Mouse (Mus musculus): ENCODE measurements around the gene Lrrc28.
A peak's percentile ranks its signal among the peaks of the same experiment; 100 is the strongest.
"Not testable (repeated sequence)": the region's sequence is repeated elsewhere in the genome, so short reads cannot be mapped to it uniquely, and the experiment has no call there.

Lrrc28 gene

DNA sequence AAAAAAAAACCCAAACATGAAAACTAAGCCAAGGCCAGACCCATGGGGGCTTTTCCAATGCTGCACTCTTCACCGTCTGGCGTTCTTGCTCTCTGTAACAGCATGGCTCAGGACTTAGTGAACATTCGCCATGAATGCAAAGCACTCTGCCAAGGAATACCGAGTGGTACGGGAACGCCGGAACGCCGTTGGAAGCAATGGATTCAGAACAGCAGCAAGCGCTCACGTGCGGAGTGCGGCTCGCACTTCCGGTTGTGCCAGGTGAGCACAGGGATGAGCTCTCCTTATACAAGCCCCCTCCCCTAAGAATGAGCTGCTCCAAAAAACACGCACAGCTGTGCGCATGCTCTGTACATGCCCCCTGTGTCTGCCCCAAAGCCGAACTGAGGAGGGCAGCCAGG is 116.2 kb downstream of the Lrrc28 start:
- no peak for DNase-seq (ENCODE audit: low spot score)

DNA sequence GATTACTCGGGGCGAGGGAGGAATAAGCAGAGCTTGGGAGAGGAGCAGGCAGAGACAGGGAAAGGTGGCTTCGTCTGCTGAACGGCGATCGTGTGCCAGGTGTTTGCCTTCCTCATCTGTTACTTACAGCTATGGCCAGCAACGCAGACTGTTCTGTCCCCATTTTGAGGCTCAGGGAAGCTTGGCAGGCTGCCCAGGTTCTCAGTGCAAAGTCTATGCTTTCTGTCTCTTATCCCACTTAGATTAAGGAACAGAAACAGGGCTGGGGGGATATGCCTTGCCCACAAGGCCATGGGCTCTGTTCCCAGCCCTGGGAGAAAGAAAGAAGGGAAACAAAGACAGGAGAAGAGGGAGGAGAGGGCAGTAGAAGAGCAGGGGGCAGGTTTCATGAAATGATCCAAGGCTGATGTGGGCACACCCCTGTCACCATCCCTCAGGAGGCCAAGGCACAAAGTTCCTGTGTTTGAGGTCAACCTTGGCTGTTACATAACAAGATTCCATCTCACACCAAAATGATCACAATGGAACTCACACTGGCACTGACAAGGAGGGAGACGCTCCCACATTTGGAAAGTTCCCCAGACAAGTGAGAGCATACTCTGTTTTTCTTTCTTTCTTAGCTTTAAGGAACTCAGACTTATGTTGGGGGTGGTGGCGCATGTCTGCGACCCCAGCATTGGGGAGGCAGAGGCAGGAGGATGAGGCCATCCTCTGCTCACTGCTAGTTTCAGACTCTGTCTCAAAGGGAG is 116.8 kb downstream of the Lrrc28 start:
- DNase-seq (ENCODE audit: low spot score) = peak; percentile 61

DNA sequence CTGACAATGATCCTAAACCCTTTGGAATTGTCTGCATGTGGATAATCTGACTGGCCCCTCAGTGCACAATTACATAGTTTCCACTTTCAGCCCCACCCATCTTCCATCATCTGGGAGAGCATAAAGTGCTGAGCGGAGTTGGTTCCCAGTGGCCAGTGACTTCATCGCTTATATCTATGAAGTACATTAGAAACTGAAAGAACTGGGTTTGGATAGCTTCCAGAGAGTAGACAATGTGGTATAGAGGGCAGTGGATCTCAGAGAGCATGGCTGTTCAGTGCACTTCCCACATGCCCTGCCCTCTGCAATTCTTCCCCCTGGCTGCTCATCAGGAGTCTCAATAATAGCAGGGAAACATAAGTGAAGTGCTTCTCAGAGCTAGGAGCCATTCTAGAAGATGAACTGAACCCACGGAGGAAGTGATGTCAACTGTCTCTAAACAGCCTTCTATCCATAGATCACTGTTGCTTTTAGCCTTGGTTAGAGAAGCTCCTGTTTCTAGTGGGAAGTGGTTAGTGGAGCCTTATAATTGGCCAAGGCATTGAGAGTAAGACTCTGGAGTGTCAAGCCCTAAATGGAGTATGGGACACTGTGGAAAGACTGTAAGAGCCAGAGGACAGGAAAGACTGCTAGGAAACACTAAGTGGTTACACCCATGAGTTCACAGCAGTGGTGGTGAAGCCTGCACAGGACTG is 119.0 kb downstream of the Lrrc28 start:
- no peak for DNase-seq (ENCODE audit: low spot score)

DNA sequence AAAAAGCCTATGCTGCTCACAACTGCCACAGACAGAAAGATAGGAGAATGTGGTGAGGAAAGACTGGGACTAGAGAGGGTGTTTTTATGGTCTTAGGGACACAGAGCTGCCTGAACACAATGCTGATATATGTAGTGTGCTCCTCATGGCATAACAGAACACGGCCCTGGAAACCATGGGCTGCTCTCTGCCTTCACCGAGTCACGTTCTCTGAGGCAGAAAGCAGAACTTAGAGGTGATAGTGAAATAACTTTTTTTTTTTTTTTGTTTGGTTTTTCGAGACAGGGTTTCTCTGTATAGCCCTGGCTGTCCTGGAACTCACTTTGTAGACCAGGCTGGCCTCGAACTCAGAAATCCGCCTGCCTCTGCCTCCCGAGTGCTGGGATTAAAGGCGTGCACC is 121.0 kb downstream of the Lrrc28 start:
- DNase-seq (ENCODE audit: low spot score) = not testable (repeated sequence)

DNA sequence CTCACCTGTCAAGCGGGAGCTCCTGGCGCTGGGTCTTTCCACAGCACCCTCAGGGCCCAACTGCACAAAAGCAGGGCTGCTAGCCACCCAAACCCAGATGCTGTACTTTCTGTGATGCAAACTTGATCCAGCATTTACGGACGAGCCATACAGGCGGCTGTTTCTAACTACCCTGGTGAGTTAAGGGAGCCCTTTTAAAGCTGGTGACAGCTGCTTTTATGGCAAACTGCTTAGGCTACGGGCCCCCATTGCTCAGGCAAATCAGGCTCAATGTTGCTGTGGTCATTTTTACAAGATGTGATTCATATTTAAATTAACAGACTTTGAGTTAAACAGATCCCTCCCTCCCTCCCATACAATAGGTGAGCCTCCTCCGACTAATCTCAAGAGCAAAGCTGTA is 121.7 kb downstream of the Lrrc28 start:
- no peak for DNase-seq (ENCODE audit: low spot score)

DNA sequence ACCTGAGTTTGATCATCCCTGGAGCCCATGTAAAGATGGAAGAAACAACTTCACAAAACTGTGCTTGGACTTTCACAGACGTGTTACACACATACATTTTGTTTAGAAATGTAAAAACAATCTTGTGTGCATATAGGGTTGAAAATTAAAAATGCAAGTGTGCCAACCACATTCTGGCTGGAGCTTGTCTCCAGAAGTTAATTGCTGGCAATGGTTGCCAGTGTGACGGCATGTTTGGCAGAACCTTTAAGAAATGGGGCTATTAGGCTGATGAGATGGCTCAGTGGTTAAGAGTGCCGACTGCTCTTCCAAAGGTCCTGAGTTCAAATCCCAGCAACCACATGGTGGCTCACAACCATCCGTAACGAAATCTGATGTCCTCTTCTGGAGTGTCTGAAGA is 123.3 kb downstream of the Lrrc28 start:
- not testable (repeated sequence) for DNase-seq (ENCODE audit: low spot score)

DNA sequence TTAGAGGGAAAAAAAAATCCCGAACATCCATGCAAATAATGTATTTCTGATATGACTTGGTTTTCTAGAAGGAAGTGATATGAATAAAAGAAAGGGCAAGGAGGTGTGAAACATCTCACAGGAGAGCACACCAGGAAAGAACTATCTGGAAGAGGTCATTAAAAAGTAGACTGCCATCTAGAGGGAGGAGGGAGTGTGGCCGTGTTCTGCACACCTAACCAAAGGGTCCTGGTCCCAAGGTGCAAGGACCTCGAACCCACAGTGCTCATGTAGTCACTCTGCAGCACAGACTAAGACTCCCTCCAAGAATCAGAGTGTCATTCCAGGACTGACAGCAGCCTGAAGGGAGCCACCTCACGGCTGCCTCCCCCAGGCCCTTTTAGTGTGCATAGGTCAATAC is 124.1 kb downstream of the Lrrc28 start:
- DNase-seq (ENCODE audit: low spot score) = no peak

DNA sequence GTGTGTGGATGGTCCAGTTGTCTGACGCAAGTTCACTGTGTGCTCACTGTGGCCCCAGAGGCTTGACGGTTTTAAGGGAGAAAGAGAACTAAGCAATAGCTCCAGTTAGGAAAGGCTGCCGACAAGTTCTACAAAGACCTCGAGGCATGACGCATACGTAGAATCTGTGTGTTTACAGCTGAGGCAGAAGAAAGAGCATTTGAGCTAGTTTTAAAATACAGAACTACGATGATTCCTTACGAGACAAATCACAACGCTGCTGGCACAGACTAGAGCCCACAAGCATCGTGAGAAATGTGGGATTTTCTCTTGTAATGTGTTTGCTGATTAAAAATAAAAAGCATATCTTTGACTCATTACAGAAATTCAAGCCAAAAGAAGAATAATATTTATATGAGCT is 125.1 kb downstream of the Lrrc28 start:
- DNase-seq (ENCODE audit: low spot score) = no peak

DNA sequence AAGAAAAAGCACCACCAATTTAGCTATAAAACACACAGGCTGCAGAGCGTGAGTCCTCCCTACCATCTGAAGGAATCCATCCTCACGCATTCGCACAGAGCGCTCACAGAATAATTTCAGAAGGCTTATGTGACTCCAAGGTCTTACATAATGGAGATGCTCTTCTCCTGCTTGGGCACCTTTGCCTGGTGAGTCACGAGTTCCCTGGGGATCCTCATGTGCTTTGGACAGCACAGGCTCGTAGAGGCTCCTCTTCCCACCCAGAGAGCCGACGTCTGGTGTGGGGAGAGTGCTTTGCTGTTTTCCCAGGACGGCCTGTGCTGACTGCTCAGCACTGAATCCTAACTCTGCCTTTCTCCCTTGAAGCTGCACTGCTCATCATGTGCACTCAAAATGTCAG is 129.4 kb downstream of the Lrrc28 start:
- DNase-seq (ENCODE audit: low spot score) = no peak

DNA sequence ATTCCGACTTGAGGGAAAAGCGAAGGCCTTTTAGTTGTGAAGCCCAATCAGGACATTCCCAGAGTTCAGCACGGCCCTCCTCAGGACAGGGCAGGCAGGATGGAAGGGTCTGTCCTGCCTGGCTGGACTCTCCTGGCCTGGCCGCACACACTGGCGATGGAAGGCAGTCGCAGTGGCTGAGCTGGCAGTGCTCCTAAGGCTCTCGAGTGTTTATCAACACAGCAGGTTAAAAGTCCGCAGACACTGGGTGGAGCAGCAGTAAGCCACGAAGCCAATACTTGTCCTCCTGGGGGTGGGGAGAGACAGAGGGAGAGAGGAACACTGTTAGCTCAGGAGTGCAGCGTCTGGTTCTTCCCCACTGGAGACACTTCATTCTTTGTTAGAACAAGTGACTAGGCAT is 130.2 kb downstream of the Lrrc28 start:
- peak; percentile 45 for DNase-seq (ENCODE audit: low spot score)

DNA sequence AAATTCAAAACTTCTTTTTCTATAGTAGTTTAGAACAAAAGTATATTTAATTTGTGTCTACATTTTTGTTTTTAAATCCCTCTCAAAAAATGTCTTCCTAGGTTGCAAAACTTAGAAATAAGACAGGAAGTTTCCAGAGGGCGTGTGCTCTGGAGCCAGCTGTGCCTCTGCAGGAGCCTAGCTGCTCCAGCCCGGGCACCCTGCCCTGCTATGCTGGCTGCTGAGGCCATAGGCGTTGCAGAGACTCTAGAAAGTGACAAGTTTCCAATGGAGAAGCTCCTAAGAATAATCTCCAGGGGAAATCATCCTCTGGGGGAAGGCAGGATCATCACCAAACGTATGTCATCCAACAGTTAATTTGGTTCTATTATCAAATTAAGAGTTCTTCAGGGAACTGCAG is 130.7 kb downstream of the Lrrc28 start:
- peak; percentile 42 for DNase-seq (ENCODE audit: low spot score)

DNA sequence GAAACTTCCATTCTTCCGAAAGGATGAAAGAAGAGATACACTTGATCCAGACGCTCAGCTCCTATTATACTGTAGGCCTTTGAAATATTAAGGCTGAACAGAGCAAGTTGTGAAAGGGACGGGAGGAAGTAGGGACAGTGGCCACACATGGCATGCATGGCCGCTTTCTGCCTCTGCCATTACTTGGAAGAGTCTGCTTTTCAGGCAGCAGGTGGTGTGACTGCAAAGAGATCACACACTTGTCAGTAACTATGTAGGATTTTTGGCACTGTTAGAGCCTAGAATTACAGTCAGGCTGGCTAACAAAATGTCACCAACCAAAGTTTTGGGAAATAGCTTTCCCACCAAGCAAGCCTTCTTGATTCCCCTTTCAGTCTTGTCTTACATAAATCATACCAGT is 131.4 kb downstream of the Lrrc28 start:
- DNase-seq (ENCODE audit: low spot score) = no peak

DNA sequence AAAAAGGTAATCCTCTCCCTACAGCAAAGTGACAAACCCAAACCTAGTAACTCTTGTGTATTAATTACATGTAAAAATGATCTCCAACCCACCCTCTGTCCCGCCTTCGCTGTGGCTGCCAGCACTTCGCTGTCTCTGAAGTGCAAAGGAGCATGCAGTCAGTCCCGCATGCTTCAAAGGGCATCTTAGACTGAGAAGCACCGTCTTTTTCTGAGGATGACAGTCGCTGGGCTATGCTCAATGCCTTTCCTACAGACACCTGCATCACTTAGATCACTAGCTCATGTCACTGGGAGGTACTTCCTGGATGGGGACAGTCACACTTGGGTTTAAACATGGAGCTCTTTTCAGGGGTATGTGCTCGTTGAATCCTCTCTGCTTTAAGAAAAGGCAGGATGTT is 133.5 kb downstream of the Lrrc28 start:
- no peak for DNase-seq (ENCODE audit: low spot score)

DNA sequence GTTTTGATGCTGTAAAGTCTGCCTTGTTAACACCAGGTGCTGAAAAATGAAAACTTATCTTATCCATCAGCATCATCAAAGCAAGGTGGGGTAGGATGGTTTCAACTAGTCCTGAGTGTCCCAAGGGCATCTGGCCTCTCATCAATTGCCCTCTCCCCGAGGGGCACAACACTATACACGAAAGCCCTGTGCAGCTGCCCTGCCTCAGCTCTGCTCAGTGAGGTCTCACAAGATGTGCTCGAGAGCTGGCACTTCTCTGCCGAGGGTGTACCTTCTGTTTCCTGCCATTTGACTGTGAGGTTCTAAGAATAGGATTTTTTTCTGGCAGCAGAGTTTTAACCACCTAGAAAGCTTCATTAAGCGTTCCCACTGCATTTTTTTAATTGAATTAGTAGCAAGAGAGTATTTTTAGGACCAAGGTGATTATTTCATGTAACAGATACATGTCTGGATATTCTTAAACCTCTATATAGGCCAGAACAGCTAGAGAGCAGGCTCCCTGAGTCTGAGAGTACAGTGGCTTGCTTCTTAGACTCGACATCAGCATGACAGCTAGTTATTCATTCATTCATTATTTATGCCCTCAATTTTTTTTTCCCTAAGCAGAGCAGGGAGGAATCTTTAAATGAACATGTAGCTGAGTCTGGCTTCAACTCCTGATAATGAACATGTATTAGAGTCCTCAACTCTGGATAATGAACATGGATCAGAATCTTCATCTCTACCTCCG is 141.6 kb downstream of the Lrrc28 start:
- no peak for DNase-seq (ENCODE audit: low spot score)

DNA sequence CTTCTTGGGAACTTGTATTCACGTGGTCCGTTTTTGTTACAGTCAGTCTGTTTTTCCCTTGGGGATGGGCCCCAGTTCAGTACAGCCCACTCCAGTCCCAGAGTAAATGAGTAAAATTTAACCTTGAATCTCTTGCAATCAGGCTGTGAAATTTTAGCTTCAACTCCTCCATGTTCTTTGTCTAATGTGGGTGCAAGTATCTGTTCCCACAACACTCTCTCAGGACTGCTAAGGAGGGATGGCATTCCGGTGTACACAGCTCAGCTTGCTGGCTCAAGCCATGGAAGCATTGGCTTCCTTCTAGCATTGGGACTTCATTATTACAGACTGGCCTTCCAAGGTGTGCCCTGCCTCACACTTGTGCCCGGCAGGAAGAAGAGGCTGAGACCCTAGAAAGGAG is 142.4 kb downstream of the Lrrc28 start:
- DNase-seq (ENCODE audit: low spot score) = no peak

DNA sequence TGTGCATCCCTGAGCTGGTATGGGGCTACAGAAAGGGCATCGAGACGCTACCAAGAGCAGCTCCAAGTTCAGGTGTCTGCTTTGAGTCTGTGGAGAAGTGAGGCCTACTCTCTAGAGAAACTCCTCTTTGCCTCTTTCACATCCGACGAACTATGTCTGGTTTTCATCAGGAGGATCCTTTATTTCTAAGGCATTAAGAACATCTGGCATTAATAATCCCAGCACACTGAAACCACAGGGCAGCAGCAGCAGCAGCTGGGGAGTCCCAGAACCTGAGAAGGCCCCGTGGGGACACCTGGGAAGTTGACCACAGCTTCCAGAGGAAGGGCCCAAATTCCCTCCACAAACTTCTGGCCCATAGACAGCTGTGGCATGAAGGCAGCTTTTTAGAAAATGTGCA is 144.2 kb downstream of the Lrrc28 start:
- no peak for DNase-seq (ENCODE audit: low spot score)

DNA sequence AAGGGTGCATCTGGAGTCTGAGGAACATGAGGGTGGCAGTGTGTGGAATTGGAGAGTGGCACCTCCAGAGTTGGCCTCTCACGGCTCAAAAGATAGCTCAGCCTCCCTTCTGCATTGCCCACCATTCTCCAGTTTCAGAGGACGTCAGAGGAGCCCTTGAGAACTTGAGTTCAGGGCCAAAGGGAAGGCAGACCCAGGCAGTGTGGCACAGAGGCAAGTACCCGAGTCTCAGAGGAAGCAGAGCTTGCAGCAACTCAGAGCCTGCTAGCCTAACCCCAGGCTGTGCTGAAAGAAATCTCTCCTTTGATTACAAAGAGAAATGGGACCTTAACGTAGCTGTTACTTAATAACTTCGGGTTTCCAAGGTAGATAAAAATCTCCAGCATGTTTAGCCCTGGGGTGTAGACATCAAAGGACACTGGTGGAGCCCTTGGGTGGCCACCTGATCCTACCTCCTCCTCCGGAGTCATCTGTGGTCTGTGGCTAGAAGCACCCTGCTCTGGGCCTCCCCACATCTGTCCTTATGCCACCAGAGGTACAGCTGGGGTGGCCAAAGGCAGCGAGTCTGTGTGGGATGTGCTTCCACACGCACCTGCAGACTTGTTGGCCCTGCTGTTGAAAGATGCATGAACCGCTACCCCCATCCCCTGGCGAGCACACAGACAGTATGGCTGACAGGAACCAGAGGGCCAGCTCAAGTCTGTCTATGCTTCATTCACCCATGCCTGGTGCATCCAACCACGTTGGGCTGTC is 144.8 kb downstream of the Lrrc28 start:
- no peak for DNase-seq (ENCODE audit: low spot score)

DNA sequence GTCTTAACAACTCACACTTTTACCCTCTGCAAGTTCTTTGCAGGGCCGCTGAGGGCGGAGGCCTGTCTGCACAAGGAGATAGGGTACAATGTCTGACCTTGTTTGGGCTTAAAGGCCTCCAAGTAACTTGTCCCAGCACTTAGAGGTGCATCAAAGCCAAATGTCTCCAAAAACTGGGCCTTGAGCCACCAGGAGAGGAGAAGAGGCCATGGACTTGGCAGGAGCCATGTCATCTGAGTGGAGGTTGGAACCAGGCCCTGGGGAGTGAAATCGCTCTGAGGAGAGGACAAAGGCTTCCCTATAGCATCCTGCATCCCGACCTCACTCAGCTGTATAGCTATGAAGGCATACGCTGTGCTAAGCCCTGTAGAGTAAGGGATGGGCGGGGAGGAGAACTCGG is 145.6 kb downstream of the Lrrc28 start:
- DNase-seq (ENCODE audit: low spot score) = peak; percentile 48

DNA sequence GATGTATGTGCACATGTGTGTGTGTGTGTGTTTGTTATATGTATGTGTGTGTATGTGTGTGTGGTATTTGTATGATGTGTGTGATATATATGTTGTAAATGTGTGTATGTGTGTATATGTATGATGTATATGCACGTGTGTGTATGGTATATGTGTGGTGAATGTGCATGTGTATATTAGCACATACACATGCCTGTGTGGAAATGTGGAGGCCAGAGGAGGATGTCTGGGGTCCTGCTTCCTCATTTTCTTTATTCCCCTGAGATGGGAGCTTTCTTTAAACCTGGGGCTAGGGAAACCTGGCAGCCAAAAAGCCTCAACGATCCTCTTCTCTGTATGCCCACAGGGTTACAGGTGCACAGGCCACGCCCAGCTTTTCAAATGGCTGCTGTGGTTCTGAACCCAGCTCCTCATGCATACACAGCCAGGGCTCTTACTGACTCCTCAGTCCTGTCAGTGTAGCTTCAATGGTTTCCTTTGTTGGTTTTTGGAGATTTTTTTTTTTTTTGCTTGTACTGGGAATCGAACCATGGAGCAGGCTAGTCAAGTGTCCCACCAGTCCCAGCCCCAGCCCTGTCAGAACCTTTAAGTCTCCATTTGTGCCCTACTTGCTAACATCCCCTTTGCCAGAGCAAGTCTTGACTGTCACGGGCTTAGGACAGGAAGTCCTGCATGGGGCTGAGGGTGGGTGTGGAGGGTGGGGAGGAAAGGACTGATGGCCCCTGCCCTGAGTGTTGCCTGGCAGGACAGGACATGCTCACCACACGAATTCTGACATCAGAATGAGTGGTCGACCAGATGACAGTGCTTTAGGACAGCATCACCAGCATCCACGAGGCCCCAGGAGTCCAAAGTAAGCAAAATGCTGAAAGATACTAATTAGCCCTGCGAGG is 151.0 kb downstream of the Lrrc28 start:
- no peak for DNase-seq (ENCODE audit: low spot score)

DNA sequence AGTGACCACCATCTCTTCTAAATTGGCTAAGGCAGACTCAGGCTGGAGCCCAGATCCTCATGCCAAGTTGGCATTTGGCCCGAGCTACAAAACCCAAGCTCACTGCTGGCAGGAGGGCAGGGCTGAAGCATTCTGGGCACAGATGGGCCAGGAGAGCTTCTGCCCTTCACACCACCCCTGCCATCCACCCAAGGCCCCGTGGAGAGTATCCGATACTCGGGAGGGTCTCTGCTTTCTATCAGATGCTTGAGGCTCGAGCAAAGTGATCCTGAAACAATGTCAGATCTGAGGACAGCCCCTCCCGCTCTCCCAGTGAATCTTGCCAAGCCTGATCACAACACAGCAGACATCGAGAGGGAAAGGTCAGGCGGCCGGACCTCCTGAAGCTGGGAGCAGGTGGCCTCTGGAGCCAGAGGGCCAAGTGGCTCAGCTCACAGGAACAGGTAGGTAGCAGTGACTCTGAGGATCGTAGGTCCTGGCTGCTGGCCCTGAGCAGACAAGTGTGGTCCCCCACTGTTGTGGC is 157.1 kb downstream of the Lrrc28 start:
- peak; percentile 51 for DNase-seq (ENCODE audit: low spot score)

Measured in urinary bladder, postnatal 14 days (tissue).